Mouse (Mus musculus): Measurements from ENCODE around the gene Ado.

Ado gene

DNA sequence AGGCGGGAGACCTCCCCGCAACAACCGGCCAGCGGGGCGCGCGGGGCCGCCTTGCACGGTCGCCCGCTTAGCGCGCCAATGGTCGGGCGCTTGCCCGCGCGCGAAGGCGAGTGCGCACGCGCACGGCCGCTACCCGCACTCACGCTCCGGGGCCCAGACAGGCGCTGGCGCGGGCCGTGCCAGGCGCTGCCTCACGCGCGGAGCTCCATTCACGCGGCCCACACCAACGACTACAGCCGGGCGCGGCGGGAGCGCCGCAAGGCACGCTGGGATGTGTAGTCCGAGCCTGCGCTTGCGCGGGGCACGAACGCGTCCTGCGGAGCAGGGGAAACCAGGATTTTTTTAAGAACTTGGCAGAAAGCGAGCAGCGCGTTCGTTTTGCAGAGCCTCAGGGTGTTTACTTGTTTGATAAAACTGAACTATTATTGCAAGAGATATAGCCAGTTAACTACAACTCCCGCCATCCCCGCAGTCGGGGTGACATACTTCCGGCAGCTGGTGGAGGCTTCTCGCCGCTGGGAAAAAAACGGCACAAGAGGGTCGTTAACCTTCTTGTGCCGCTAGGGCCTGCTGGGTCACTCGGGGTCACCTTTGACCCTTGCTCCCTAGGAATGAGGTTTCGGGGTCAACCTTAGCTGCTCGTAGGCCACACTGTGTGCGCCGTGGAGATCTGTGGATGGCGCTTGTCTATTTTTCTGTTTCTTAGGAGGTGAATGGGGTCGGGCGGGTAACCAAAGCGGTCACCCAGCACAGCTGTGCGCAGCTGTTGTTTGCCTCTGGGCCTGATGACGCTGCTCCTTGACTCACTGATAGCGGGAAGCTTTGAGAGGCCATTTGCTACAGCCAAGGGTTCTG is at the start of gene Ado:
Gene Ado, minus strand, starts transcription at position 79 of the 855 bp plus-strand sequence.
- peak; percentile 72 to 75 for DNase-seq (ENCODE audit: low spot score in 2 of 2)

DNA sequence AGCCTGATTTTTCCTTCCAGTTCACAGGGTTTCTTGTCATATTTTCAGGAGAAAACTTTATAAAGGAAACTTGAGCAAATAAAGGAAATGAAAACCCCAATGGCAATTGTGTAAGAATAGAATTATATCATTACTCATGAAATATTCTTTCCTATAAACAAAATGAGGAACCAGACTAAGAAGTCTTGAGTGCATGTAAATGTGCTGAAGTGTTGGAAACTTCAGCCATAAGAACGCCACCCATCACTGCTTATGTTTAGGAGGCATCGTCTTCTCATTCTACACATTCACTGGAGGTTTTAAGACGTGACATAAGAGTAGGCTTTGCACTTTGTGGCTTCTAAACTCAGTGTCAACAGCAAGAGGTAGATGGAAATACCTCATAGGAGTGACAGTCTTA is 46.5 kb upstream of the Ado start:
- DNase-seq (ENCODE audit: low spot score in 2 of 2) = no peak

DNA sequence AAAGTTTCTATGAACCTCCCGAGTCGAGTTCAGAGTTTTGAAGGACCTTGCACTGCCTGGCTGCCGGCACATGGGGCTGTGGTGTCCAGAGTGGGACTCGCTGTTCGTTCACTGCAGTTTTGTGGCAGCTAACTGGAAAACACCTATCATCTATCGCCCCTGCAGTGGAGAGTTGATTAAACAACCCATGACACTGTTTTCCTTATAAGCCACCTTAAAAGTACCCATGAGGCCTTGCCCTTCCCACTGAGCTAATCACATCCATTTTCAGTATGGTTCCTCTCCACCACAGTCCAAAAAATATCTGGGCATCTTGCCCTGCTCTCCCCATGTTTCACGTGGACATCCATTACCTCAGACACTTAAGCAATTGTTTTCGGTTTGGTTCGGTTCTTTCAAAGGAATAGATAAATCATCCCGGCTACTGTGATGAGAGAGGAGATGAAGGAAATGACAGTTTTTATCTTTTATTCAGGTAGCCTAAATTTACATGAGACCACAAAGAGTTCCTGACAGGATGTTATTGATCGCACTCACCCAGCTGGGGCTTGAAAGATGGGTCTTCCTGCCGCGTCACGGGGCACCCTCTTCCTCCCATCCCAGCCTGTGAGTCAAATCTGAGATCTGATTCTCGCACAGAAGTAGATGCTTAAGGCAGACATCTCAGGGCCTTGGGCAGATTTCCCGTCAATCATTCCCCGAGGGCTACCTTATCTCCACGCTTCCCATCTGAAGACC is 37.3 kb upstream of the Ado start:
- peak; percentile 39 to 46 for DNase-seq (ENCODE audit: low spot score in 2 of 2)

DNA sequence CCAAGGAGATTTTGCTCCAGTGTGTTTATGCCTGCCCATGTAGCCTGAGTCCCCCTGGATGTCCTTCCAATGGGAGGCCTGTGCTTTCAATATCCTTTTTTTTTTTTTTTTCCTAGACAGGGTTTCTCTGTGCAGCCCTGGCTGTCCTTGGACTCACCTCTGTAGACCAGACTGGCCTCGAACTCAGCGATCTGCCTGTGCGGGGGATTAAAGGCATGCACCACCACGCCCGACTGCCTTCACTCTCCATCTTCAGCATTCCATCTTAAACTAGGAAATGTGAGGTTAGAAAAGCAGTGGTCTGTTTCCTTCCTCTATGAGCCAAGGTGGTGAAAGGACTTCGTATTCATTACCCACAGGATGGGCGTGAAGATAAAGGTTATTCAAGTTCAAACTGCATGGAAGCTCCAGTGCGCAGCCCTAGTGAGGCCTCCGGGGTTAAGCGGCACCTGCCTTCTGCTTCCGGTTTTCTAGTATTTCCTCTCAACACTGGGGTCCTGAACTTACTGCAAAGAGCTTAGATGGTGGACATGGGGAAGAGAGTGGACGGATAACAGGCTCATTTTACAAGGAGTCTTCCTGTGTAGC is 33.0 kb upstream of the Ado start:
- peak; percentile 22 to 35 for DNase-seq (ENCODE audit: low spot score in 2 of 2)

DNA sequence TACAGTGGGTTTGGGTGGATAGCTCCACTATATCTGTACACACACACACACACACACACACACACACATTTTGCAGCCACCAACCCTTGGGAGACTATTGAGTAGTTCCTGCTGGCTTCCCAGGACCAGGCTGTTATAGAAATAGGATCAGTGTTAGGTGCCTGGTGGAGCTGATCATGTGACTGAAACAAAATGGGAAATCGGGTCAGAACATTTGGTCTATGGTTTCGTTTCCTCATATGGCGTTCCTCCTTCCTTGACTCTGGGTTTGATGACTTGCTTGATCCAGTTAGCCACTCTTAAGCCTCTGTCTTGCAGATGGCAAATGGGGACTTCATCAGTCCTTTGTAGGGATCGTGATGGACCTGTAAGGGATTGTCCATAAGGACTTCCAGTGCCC is 31.1 kb upstream of the Ado start:
- DNase-seq (ENCODE audit: low spot score in 2 of 2) = no peak

DNA sequence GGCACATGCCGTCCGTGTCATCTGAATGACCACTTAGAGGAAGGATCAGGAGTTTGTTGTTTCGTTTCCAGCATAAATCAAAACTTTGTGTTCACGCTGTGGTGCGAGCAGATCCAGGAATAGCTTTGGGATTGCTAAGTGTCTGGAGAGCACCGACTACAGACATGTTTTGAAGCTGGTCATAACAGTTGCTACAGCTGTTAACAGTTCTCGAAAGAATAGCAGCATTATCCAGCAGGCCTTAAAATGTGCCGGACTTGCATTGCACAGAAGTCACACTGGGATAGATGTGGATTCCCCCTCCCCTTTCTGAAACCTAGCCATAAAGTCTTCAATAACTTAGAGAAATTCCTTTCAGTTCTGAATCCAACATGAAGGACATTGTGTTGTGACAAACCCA is 24.6 kb upstream of the Ado start:
- no peak for DNase-seq (ENCODE audit: low spot score in 2 of 2)

DNA sequence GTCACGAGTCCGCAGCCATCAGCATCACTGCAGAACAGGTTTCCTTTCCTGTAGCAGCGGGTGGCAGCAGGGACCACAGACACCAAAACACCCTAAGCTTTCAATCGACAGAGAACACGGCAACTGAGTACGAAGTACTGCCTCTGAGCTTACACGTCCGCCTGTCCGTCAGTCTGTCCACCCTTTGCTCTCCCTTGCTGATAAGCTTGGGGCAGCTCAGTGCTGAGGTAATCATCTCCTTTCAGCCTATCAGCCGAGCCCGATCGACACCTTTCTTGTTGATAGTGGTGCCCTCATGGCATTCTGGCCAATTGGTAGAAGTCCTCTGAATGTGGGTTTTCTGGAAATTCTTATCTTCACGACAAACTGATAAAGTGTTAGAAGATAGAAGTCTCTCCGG is 22.7 kb upstream of the Ado start:
- no peak for DNase-seq (ENCODE audit: low spot score in 2 of 2)

DNA sequence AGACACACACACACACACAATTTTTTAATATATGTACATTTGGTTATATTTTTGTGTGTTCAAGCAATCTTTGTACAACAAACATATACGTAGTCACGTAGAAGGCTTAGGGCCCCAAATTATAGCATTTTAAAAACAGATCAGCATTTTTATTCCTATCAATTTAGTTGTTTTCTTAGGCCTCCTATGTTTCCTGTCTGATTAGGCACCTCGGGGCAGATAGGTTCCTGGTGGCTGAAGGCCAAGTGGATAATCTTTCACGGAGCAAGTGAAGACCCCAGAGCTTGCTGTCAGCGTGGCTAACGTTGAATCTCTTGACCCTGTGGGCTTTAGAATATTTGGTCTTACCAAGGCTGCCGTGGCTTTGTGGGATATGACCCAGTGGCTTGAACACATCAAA is 20.8 kb upstream of the Ado start:
- DNase-seq (ENCODE audit: low spot score in 2 of 2) = no peak

DNA sequence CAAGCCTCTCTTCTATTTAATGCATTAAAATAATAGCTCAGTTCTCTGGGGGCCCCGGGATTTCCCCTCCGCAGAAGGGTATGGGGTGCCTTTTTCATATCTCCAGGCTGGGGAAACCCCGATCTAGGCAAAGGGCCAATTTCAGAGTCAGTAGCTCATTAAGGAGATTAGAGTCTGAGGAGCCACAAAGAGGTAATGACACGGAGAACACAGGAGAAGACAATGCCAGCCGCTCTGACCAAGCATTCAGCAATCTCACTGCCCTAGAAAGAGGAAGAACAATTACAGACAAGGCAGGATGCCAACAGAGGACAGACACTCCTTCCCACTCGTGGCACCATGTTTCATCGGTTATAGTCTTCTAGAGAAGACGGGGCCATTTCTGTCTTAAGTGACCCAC is 17.3 kb upstream of the Ado start:
- no peak for DNase-seq (ENCODE audit: low spot score in 2 of 2)

DNA sequence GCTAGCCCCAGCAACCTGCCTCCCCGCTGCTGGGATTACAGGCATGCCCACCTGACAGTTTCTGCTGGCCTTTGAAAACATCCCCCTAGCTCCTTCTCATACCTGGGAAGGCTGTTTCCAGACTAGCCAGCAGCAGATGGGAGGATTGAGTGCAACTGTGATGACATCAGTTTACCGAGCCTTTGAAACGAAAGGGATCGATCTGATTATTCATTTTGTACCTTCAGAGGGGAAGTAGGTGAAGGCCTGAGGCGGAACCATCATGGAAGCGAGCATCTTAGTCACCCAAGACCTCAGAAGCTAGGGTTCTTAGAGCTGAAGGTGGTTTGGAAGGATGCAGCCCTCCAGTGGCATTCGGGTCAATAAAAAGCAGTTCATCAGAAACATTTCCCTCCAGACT is 15.8 kb upstream of the Ado start:
- no peak for DNase-seq (ENCODE audit: low spot score in 2 of 2)

DNA sequence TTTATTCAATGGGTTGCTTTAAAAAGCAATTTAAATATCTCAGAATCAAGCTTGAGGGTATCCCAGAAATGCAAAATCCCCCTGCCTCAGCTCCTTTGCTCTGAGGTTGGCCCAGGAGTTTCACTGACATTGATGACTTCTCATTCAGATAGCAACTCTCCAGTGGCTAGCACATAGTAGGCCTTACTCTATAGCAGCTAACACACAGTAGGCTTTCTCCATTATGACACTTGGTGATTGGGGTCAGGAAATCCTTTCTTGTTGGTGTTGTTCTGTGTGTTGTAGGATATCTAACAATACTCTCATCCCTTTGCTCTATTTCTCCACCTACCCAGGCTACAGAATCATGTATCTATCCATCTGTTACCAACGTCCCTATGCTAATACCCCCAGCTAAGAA is 12.4 kb upstream of the Ado start:
- no peak for DNase-seq (ENCODE audit: low spot score in 2 of 2)

DNA sequence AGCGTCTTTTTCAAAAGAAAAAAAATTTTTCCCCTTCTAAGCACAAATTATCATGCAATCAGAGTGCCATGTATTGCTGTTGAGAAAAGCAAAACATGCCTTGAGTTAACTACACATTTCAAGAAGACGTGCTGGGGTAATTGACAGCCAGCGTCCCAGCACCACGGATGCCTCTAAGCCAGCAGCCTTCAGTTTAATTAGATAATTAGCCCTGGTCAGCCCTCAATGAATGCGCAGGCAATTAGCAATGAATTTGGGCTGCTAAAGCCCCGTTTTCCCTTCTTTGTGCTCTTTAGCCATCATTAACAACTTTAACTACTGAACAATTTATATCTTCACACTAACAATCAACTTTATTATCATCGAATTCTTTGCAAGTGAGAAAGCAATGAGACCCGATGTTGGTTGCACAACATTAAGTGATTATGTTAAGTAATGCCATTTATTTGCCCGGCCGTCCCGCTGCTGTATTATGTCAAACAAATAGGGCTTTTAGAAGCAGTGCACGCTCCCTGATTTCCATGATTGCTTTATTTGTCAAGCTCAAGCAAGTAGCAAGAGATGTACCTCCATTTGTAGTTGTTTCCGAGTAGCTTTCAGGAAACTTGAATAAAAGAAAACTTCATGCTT is 11.1 kb upstream of the Ado start:
- DNase-seq (ENCODE audit: low spot score in 2 of 2) = no peak

DNA sequence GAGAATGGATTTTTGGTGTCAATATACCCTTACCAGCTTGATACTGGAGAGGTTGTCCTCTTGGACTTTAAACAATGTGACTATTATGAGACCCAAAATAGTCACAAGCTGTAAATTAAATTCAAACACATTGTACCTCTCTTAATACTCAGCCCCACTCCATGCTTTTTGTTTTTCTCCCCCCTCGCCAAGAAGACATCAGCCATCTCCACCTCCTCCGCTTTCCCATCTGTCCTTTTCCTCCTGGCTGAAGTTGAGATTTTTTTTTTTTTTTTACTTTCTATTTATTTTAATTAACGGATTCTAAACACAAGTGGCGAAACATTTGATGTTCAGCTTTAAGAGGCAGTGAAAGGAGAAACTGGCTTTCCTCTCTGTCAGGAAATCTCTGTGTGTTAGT is 9.3 kb upstream of the Ado start:
- DNase-seq (ENCODE audit: low spot score in 2 of 2) = no peak

DNA sequence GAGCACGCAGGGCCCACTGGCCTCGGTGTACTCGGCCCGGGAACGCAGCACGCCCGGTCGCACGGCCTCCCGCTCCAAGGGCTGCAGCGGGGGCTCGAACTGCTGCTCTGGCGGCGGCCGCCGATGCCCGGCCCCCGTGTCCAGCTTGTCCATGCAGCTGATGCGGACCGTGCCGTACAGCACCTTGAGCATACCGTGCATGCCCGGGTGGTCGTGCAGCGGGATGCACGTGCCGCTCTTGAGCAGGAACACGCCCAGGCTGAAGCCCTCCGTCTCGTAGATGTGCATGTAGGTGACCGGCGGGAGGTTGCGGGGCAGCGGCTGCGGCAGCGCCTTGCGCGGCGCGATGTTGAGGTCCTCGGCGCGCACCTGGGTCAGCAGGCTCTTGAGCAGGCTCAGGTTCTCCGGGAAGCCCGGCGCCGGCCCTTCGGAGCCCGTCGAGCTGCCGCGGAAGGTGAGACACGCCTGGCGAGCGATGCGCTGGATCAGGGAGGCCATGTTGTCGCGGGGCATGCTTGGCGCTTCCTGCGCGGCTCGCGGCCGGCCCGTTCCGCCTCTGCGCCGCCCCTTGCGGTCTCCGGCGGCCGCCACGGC is 397 bp downstream of the Ado start:
- DNase-seq (ENCODE audit: low spot score in 2 of 2) = peak; percentile 53 to 55

DNA sequence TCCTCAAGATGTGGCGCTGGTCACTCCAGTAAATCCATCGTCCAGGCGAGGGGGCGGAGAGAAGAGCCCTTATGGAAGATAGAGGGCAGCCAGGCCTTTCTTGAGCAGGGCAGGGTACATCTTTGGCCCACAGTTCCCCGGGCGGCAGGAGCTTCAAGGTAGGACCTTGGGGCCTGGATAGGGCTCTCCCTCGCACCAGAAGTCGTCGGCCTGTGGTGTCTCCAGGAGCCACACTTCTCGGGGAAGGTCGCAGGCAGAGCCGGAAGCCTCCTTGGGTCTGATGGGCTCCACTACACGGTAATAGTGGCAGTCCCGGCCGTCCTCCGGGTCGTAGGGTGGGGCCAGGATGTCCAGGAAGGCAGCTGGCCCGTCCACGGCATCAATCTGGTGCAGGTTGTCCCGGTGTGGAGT is 900 bp downstream of the Ado start:
- DNase-seq (ENCODE audit: low spot score in 2 of 2) = peak; percentile 12 to 16

DNA sequence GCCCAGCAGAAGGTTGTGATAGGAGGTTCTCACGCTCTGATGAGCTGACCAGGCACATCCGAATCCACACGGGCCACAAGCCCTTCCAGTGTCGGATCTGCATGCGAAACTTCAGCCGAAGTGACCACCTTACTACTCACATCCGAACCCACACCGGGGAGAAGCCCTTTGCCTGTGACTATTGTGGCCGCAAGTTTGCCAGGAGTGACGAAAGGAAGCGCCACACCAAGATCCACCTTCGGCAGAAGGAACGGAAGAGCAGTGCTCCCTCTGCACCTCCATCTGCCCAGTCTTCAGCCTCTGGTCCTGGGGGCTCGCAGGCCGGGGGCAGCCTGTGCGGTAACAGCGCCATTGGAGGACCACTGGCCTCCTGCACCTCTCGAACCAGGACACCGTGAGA is 8.2 kb downstream of the Ado start:
- no peak for DNase-seq (ENCODE audit: low spot score in 2 of 2)

DNA sequence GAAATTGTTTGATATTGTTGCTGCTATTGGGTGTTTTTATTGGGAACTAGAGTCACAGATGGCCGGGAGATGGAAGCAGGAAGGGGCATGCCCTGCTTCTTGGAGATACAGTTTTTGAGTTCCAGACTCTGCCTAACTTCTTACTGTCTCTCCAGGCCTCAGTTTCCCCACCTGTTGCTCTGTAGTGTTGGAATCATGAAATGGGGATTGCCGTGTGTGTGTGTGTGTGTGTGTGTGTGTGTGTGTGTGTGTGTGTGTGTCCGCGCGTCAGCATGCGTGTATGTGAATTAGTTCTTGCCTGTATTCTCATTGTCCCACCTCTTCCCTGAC is 9.4 kb downstream of the Ado start:
- no peak for DNase-seq (ENCODE audit: low spot score in 2 of 2)

DNA sequence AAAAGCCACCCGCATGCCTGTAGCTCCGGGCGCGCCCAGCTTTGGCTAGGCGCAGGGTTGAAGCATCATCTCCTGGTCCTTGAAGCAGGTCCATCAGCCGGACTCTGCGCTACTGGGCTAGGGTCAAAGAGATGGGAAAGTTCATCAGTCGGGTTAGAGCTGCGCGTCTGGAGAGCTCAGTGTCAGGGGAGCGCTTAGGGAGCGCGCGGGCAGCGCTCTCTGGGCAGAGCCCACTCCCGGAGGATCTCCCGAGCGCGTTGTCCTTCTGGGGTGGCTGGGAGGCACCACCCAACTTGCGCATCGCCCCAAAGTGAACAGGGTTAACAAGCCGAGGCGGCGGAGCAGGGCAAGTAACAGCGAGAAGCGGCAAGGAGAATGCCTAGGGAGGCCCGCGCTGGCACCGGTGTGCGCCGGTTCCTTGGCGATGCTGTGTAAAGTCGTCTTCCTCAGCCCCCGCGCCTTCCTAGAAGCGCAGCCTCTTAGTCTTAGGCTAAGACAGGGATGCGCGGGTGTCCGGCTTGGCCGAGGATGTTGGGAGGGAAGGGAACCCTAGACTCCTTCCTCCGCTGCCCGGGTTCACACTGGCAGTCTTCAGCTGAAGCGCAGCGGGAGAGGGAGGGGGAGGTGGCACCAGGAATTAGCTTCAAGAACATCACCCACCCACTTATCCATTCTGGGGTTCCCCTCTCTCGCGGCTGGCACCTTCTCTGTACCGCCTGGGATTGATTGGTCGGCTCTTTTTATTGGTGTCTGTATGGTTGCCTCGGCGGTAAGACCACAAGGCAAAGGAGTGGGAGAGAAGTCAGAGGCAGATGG is 10.0 kb downstream of the Ado start:
- DNase-seq (ENCODE audit: low spot score in 2 of 2) = peak in 1 of 2 experiments; percentile 13

DNA sequence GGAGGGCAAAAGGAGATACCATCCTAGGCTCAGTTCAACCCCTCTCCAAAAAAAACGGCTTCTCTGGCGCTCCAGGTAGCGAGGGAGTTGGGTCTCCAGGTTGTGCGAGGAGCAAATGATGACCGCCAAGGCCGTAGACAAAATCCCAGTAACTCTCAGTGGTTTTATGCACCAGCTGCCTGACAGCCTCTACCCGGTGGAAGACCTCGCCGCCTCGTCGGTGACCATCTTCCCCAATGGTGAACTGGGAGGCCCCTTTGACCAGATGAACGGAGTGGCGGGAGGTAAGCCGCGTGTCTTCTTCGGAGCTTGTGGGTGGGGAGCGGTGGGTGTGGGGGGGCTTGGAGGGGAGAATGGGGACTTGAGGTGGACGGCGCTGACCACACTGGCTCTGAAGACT is 10.6 kb downstream of the Ado start:
- peak; percentile 21 to 25 for DNase-seq (ENCODE audit: low spot score in 2 of 2)

DNA sequence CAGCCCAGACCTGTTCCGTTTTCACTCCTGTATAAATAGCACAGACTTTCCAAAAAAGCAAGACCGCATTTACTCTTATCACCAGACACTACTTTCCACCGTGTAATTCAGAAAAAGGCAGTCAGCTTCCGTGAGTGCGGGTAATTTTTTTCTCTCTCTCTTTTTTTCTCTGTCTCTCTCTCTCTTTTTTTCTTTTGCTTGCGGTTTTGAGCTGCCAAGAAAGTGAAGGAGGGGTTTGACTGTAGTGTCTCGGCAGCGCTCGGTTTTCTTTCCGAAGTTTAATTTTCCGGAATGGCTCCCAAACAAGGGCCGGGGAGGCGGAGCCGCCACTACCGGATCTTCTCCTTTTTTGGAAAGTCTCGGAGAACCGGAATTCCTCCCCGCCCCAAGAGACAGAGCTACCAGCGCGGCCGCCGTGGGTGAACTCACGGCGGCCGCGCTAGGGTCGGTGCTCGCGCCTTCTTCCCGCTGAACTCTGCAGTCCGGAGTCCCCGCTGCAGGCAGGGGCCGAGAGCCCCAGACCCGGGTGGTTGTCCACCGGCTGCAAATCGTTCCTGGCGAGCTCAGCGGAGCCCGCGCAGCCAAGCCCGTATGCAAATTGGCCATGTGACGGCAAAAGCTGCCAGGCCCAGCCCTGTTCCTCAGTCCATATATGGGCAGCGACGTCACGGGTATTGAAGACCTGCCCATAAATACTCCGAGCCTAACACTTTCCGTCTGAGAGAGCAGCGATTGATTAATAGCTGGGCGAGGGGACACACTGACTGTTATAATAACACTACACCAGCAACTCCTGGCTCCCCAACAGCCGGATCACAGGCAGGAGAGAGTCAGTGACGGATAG is 11.4 kb downstream of the Ado start:
- peak; percentile 92 to 94 for DNase-seq (ENCODE audit: low spot score in 2 of 2)

All from thymus, postnatal 10 days (tissue).